Mouse (Mus musculus) G1E (cell line): ENCODE measurements around the gene Gm5447.

Source experiments
- CTCF ChIP-seq: IDR thresholded peaks from 2 replicates; pipeline ENCODE4 v1.5.1; 2012; ENCODE audit warnings: low read depth, low read length, inconsistent platforms, mixed read lengths
- GATA2 ChIP-seq: IDR thresholded peaks from 2 replicates; pipeline ENCODE4 v1.6.1; 2012; ENCODE audit warnings: low read depth, low read length, inconsistent platforms, borderline replicate concordance
- TAL1 ChIP-seq: conservative IDR thresholded peaks from 2 replicates; pipeline ENCODE4 v1.6.1; 2012; ENCODE audit warnings: low read depth, low read length, inconsistent platforms, mixed read lengths

DNA sequence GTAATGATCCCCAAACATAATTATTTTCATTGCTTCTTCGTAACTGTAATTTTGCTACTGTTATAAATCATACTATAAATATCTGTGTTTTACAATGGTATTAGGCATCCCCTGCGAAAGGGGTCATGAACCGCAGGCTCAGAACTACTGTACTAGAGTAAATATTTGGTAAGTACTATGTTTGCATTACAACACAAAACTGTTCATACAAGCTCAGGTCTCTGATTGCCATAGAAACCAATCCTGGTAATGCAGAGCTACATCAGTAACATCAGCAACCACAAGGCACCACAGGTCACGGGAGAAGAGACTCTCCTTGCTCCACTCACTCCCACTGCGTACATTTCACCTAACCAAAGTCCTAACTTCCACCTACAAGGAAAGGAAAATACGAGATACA, 49.7 kb upstream of the Gm5447 start:
- TF ChIP-seq CTCF, result no peak
- TF ChIP-seq TAL1, result no peak
- TF ChIP-seq GATA2, result no peak
